Mouse (Mus musculus): Measurements from ENCODE around the gene Hist1h2ak.
"Not testable (repeated sequence)": the region's sequence is repeated elsewhere in the genome, so short reads cannot be mapped to it uniquely, and the experiment has no call there.

Hist1h2ak gene

GRCm38 (mm10) chr13:21753524-21754285 lies at the start of gene Hist1h2ak, which contains the start of gene Hist1h2bn:
Gene Hist1h2ak (minus strand): TSS chr13:21753827.
Gene Hist1h2bn (plus strand): TSS chr13:21754123.
- peak; percentile 75 to 78 for DNase-seq (ENCODE audit: low spot score in 2 of 2)

- DNase-seq (ENCODE audit: low spot score in 2 of 2), result not testable (repeated sequence)
Measured at GRCm38 (mm10) chr13:21803058-21803457, 49.4 kb upstream of the Hist1h2ak start.

GRCm38 (mm10) chr13:21797163-21797562 lies 43.5 kb upstream of the Hist1h2ak start:
- DNase-seq (ENCODE audit: low spot score in 2 of 2), result not testable (repeated sequence)

- DNase-seq (ENCODE audit: low spot score in 2 of 2), result no peak
Measured at GRCm38 (mm10) chr13:21795584-21795983, 42.0 kb upstream of the Hist1h2ak start.

- no peak for DNase-seq (ENCODE audit: low spot score in 2 of 2)
Measured at GRCm38 (mm10) chr13:21790601-21791283, 37.1 kb upstream of the Hist1h2ak start.

GRCm38 (mm10) chr13:21789925-21790324 lies 36.3 kb upstream of the Hist1h2ak start:
- DNase-seq (ENCODE audit: low spot score in 2 of 2), result no peak

GRCm38 (mm10) chr13:21787760-21788593 lies 34.4 kb upstream of the Hist1h2ak start:
- DNase-seq (ENCODE audit: low spot score in 2 of 2), result no peak

- peak; percentile 82 to 88 for DNase-seq (ENCODE audit: low spot score in 2 of 2)
Measured at GRCm38 (mm10) chr13:21786899-21787629, 33.4 kb upstream of the Hist1h2ak start, which contains the start of the genes Hist1h2an and Hist1h2bp. Gene Hist1h2an (minus strand): TSS chr13:21787218. Gene Hist1h2bp (plus strand): TSS chr13:21787461.

- no peak for DNase-seq (ENCODE audit: low spot score in 2 of 2)
Measured at GRCm38 (mm10) chr13:21786189-21786898, 32.7 kb upstream of the Hist1h2ak start.

- no peak for DNase-seq (ENCODE audit: low spot score in 2 of 2)
Measured at GRCm38 (mm10) chr13:21784311-21784710, 30.7 kb upstream of the Hist1h2ak start.

GRCm38 (mm10) chr13:21783734-21784161 lies 30.1 kb upstream of the Hist1h2ak start:
- peak; percentile 26 to 52 for DNase-seq (ENCODE audit: low spot score in 2 of 2)

GRCm38 (mm10) chr13:21783255-21783617 lies 29.6 kb upstream of the Hist1h2ak start, which contains the start of gene Hist1h3i:
Gene Hist1h3i (minus strand): TSS chr13:21783370.
- DNase-seq (ENCODE audit: low spot score in 2 of 2), result peak; percentile 62 to 79

- DNase-seq (ENCODE audit: low spot score in 2 of 2), result peak in 1 of 2 experiments; percentile 32
Measured at GRCm38 (mm10) chr13:21782361-21783254, 29.0 kb upstream of the Hist1h2ak start.

GRCm38 (mm10) chr13:21781639-21782038 lies 28.0 kb upstream of the Hist1h2ak start:
- DNase-seq (ENCODE audit: low spot score in 2 of 2), result no peak

- no peak for DNase-seq (ENCODE audit: low spot score in 2 of 2)
Measured at GRCm38 (mm10) chr13:21781021-21781555, 27.5 kb upstream of the Hist1h2ak start.

GRCm38 (mm10) chr13:21779767-21780731 lies 26.4 kb upstream of the Hist1h2ak start, which contains the start of gene Hist1h1b:
Gene Hist1h1b (minus strand): TSS chr13:21780625.
- peak; percentile 76 to 87 for DNase-seq (ENCODE audit: low spot score in 2 of 2)
